Mouse (Mus musculus): ENCODE results near the gene Bhlha9. TPM values are rescaled to one million over a fixed set of nuclear protein-coding genes. Genes with fewer than 3 reads are reported as not detected.

The Bhlha9 gene
- total and polyA plus RNA-seq, 3 experiments: not detected

DNA sequence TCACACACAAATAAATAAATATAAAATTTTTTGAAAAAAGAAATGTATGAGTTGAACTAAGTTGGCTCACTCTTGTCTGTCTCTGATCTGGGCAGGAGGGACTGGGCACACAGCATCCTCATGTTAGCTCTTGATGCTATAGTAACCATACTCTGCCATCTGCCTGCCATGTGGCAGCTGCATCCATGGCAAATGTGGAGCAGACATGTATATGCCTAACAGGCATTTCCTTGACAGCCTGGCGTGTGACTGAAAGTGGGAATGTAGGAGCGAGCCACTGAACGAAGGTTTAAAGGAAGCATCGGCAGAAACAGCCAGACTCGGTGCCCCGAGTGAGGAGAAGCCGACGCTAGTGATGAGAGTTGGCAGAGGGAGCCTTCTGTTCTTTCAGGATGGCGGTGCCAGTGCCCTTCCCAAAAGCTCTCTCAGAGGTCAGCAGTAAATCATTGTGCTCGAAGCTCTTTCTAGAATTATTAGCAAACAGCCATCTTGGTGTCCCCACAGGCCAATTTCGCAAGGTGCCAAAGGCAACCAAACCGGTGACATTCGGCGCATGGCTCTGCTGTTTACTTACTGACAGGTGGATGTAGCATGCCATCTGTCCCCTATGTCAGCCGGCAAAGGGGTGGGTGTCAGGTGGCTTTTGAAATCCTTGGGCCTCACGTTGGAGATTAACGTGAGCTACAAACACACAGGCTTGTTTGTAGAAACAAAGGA, 32.8 kb upstream of the Bhlha9 start (continued):
- TF ChIP-seq TBP (IDR thresholded peaks at IDR 0.05; ENCODE audit: low read depth, low read length) (no peak), SIN3A (IDR thresholded peaks at IDR 0.05; ENCODE audit: low read length) (no peak)

DNA sequence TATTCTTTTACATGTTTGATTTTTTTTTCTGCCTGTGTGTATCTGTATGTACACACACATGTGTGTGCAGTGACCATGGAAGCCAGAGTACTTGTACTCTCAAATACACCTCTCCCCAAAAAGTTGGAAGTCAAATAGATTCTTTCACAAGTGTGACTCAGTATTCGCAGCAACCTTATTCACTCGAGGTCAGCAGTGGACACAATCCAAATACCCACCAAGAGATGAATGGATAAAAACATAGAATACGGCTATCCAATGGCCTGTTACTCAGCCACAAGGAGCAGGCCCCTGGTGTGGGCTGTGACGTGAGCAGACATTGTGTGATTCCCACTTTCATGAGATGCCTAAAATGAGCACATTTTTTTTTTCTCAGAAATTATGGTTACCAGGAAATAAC, 32.0 kb upstream of the Bhlha9 start:
- Histone ChIP-seq H3K4me3 (ENCODE audit: control insufficient read depth in 1 of 2, insufficient read depth in 1 of 2, low read depth in 2 of 2, low read length in 2 of 2) (no peak overlapping the region), H3K9me3 (replicated peaks; ENCODE audit: insufficient read depth, low read length) (no peaks in the 10 kb centered on the region), H3K27ac (ENCODE audit: control insufficient read depth, low read depth, low read length) (no peak overlapping the region), H3K36me3 (ENCODE audit: control insufficient read depth in 1 of 2, insufficient read depth in 2 of 2, low read length in 2 of 2) (no peaks in the 10 kb centered on the region), H3K4me1 (ENCODE audit: control insufficient read depth in 1 of 2, insufficient read depth in 2 of 2, low read length in 2 of 2) (no peaks in the 10 kb centered on the region), H3K79me2 (ENCODE audit: control insufficient read depth, insufficient read depth, low read length, poor library complexity) (no peaks in the 10 kb centered on the region), H3K27me3 (ENCODE audit: control insufficient read depth in 1 of 2, insufficient read depth in 2 of 2, low read length in 2 of 2) (peaks cover 5 to 19% of the 10 kb centered on the region in 2 experiments; a peak in 3 of 4 replicates), H3K9ac (ENCODE audit: control insufficient read depth, low read depth, low read length, poor library complexity, severe bottlenecking) (no peak overlapping the region)
- TF ChIP-seq MYB (IDR thresholded peaks at IDR 0.05; ENCODE audit: low read depth, low read length) (no peak), BHLHE40 (IDR thresholded peaks at IDR 0.05; ENCODE audit: borderline replicate concordance, low read depth, low read length) (no peak), GABPA (IDR thresholded peaks at IDR 0.05; ENCODE audit: low read depth, low read length) (no peak), POLR2AphosphoS2 (IDR thresholded peaks at IDR 0.05; ENCODE audit: low read length) (no peak), TBP (IDR thresholded peaks at IDR 0.05; ENCODE audit: low read depth, low read length) (no peak), UBTF (IDR thresholded peaks at IDR 0.05; ENCODE audit: borderline replicate concordance, insufficient read depth, low read depth, low read length) (no peak), KAT2A (conservative IDR thresholded peaks at IDR 0.05; ENCODE audit: low read depth, low read length) (no peak), MAFK (IDR thresholded peaks at IDR 0.05; ENCODE audit: borderline replicate concordance, low read depth, low read length) (no peak), ELF1 (IDR thresholded peaks at IDR 0.05; ENCODE audit: low read depth, low read length) (no peak), MEF2A (IDR thresholded peaks at IDR 0.05; ENCODE audit: extremely low read depth, insufficient replicate concordance, low read depth, low read length, poor library complexity, severe bottlenecking) (no peak)
- no peak for DNase-seq (ENCODE audit: low read depth, low spot score)

DNA sequence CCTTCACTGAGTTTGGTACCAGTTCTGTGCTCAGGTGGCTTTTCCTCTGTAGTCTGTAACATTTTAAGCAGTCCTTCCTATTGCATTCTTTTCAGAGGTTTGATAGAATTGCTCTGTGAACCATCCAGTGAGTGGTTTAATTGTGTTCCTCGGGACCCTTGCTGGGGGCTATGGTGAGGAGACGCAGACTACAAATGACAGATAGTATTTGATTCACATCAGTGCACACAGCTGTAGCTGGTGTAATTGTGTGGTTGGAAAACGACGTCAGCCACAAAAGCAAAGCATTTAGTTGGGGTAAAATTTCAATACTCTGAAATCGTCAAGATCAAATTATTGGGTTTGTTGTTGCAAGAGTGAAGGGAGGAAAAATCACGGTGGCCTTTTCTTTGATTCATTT, 28.0 kb upstream of the Bhlha9 start:
- DNase-seq (ENCODE audit: low read depth, low spot score): no peak
- TF ChIP-seq TCF12 (IDR thresholded peaks at IDR 0.05; ENCODE audit: low read depth, low read length) (no peak), RAD21 (IDR thresholded peaks at IDR 0.05; ENCODE audit: low read depth, low read length) (no peak), RCOR1 (IDR thresholded peaks at IDR 0.05; ENCODE audit: low read depth, low read length) (no peak), ETS1 (IDR thresholded peaks at IDR 0.05; ENCODE audit: low read depth, low read length) (no peak), USF1 (IDR thresholded peaks at IDR 0.05; ENCODE audit: low read depth, low read length) (no peak), UBTF (IDR thresholded peaks at IDR 0.05; ENCODE audit: borderline replicate concordance, insufficient read depth, low read depth, low read length) (no peak), ZC3H11A (IDR thresholded peaks at IDR 0.05; ENCODE audit: low read depth, low read length) (no peak), MAZ (IDR thresholded peaks at IDR 0.05; ENCODE audit: low read depth, low read length) (no peak), MAX (IDR thresholded peaks at IDR 0.05; ENCODE audit: low read length) (no peak)
- no peaks in the 10 kb centered on the region for H3K9me3 ChIP-seq (replicated peaks; ENCODE audit: insufficient read depth, low read length)
- H3K4me1 ChIP-seq (ENCODE audit: control insufficient read depth in 1 of 2, insufficient read depth in 2 of 2, low read length in 2 of 2): no peaks in the 10 kb centered on the region
- no peak overlapping the region for H3K27ac ChIP-seq (ENCODE audit: control insufficient read depth, low read depth, low read length)
- no peaks in the 10 kb centered on the region for H3K79me2 ChIP-seq (ENCODE audit: control insufficient read depth, insufficient read depth, low read length, poor library complexity)
- H3K27me3 ChIP-seq (ENCODE audit: control insufficient read depth in 1 of 2, insufficient read depth in 2 of 2, low read length in 2 of 2): peaks cover 2 to 11% of the 10 kb centered on the region in 2 experiments; a peak in 3 of 4 replicates
- no peak overlapping the region for H3K4me3 ChIP-seq (ENCODE audit: control insufficient read depth in 1 of 2, insufficient read depth in 1 of 2, low read depth in 2 of 2, low read length in 2 of 2)
- no peak overlapping the region for H3K9ac ChIP-seq (ENCODE audit: control insufficient read depth, low read depth, low read length, poor library complexity, severe bottlenecking)
- no peaks in the 10 kb centered on the region for H3K36me3 ChIP-seq (ENCODE audit: control insufficient read depth in 1 of 2, insufficient read depth in 2 of 2, low read length in 2 of 2)

Measured in MEL (cell line).